Mouse (Mus musculus) limb, embryonic 10.5 days (tissue): Measurements from ENCODE around the gene Ndufa11. TPM values are rescaled to one million over a fixed set of nuclear protein-coding genes. Genes with fewer than 3 reads are reported as not detected.

Source experiments
- DNase-seq: peaks from one replicate; pipeline ENCODE4 v3.0.0-alpha.2; 2017; ENCODE audit warnings: low spot score
- H3K27ac ChIP-seq: fragments of 300-500 bp; sonication (generic); 2 replicates; pipeline ENCODE4 v1.5.1; 2016; ENCODE audit warnings: mild to moderate bottlenecking
- H3K27me3 ChIP-seq: fragments of 300-500 bp; sonication (generic); 2 replicates; pipeline ENCODE4 v1.6.1; 2016; ENCODE audit warnings: low read depth, mild to moderate bottlenecking; ENCODE audit not compliant: poor library complexity, severe bottlenecking
- H3K36me3 ChIP-seq: fragments of 300-500 bp; sonication (generic); 2 replicates; pipeline ENCODE4 v1.6.1; 2016; ENCODE audit warnings: mild to moderate bottlenecking, moderate library complexity
- H3K4me1 ChIP-seq: fragments of 300-500 bp; sonication (generic); 2 replicates; pipeline ENCODE4 v1.6.1; 2016
- H3K4me3 ChIP-seq: fragments of 300-500 bp; sonication (generic); 2 replicates; pipeline ENCODE4 v1.5.1; 2016; ENCODE audit warnings: mild to moderate bottlenecking, moderate library complexity
- H3K9me3 ChIP-seq: fragments of 300-500 bp; sonication (generic); replicated peaks from 2 replicates; pipeline ENCODE4 v1.6.1; 2016; ENCODE audit warnings: mild to moderate bottlenecking
- WGBS: fragments of 180-500 bp; shearing (Covaris S2); methylation state at CpG from one replicate; pipeline ENCODE4 v1.1.7; 2016; 5-methylcytosine and 5-hydroxymethylcytosine counted together
- polyA plus RNA-seq: library from polyadenylated mRNA; unstranded; fragments of >200 nt; fragmentation: Nextera tagmentation; extraction: Ambion mirVana; gene quantifications from 2 replicates; pipeline ENCODE4 v1.2.1, GENCODE M21; 2016

Gene Ndufa11
- 425 and 437 TPM in 2 replicates for polyA plus RNA-seq

- Histone ChIP-seq H3K27ac (peak within 1 kb of the TSS; percentile 93), H3K27me3 (no peaks in the 10 kb centered on the region), H3K4me1 (peaks cover 44% of the 10 kb centered on the region), H3K9me3 (no peaks in the 10 kb centered on the region), H3K36me3 (peaks cover 39% of the 10 kb centered on the region), H3K4me3 (peak within 1 kb of the TSS; percentile 84)
- peak; percentile 98 for DNase-seq
- under 1% methylated on average over 59 of the region's 59 CpGs for WGBS
Observed at GRCm38 (mm10) chr17:56717363-56718058, at the start of gene Ndufa11, which contains the start of gene Vmac. Ndufa11 (plus strand) TSS chr17:56717767. Vmac (minus strand) TSS chr17:56718022.

- Histone ChIP-seq H3K27ac (peak overlapping the region; percentile 59), H3K9me3 (no peaks in the 10 kb centered on the region), H3K27me3 (peaks cover 21% of the 10 kb centered on the region), H3K4me1 (peaks cover 29% of the 10 kb centered on the region), H3K36me3 (no peaks in the 10 kb centered on the region), H3K4me3 (peak overlapping the region; percentile 57)
- DNase-seq, result peak; percentile 96
- 6% methylated on average over 31 of the region's 31 CpGs for WGBS
Observed at GRCm38 (mm10) chr17:56668384-56669144, 49.0 kb upstream of the Ndufa11 start.

DNA sequence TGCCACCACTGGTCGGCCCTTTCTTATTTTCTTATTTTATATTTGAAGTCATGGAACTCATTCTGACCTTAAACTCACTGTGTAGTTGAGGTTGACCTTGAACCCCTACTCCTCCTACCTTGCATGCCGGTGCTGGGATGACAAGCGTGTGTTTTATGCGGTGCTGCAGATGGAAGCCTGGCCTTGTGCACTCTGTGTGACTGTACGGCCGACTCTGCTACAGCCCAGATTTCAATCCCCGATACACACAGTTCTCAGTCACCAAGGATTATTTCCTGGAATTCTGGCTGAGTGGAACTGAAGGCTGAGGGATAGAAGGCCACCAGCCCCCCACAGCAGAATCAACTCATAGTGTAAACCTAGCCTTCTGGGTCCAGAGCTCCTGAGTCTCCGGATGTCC is 47.8 kb upstream of the Ndufa11 start:
- WGBS, result 85% methylated on average over 8 of the region's 8 CpGs
- Histone ChIP-seq H3K27me3 (peaks cover 21% of the 10 kb centered on the region), H3K4me3 (no peak overlapping the region), H3K4me1 (peaks cover 23% of the 10 kb centered on the region), H3K9me3 (no peaks in the 10 kb centered on the region), H3K27ac (no peak overlapping the region), H3K36me3 (peaks cover 2% of the 10 kb centered on the region)
- DNase-seq, result no peak

DNA sequence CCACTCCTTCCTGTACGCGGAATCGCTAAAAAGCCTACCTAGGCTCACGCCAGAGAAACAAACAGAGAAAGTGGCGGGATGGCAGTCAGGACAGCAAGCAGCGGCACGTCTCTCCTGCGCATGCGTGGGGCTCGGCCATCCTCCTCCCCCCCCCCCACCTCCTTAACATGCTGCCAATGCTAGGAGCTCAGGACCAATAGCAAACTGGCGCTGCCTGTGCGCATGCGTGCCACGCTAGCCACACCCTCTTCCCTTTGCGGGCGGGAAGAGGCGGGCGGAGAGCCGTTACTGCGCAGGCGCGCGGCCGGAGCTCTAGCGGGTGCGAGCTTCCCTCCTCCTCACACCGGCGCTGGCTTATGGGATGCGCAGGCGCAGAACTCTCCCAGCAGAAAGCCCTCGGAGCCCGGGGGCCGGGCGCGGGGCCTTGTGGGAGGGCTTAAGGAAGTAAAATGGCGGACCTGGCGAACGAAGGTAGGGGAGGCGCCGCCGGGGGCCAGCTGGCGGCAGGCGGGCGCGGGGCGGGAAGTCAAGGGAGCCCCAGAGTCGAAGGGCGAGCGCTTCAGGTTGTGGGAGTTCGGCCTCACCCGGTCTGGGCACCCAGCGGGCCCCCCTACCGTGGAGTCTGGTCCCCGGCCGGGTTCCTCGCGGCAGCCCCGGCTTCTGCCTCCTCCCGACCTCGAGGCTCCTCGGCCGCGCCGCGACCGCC is 44.5 kb upstream of the Ndufa11 start, which contains the start of gene Ranbp3:
TSS of gene Ranbp3 (plus strand) at position 354 of the 706 bp plus-strand sequence.
- peak; percentile 99 for DNase-seq
- Histone ChIP-seq H3K9me3 (no peaks in the 10 kb centered on the region), H3K27me3 (peaks cover 5% of the 10 kb centered on the region), H3K36me3 (peaks cover 35% of the 10 kb centered on the region), H3K27ac (peak within 1 kb of the TSS; percentile 98), H3K4me3 (peak within 1 kb of the TSS; percentile 99), H3K4me1 (peaks cover 32% of the 10 kb centered on the region)
- WGBS, result under 1% methylated on average over 59 of the region's 66 CpGs

- H3K27ac ChIP-seq, result peak overlapping the region; percentile 98
- H3K27me3 ChIP-seq, result no peaks in the 10 kb centered on the region
- no peaks in the 10 kb centered on the region for H3K9me3 ChIP-seq
- 2% methylated on average over 37 of the region's 37 CpGs for WGBS
- peak overlapping the region; percentile 99 for H3K4me3 ChIP-seq
- no peak for DNase-seq
- H3K4me1 ChIP-seq, result peaks cover 25% of the 10 kb centered on the region
- H3K36me3 ChIP-seq, result peaks cover 40% of the 10 kb centered on the region
Observed at GRCm38 (mm10) chr17:56673647-56674416, 43.7 kb upstream of the Ndufa11 start.

GRCm38 (mm10) chr17:56681791-56682190 is 35.8 kb upstream of the Ndufa11 start:
- no peaks in the 10 kb centered on the region for H3K4me1 ChIP-seq
- H3K27me3 ChIP-seq, result no peaks in the 10 kb centered on the region
- DNase-seq, result no peak
- peaks cover 97% of the 10 kb centered on the region for H3K36me3 ChIP-seq
- H3K4me3 ChIP-seq, result no peak overlapping the region
- no peak overlapping the region for H3K27ac ChIP-seq
- 81% methylated on average over 4 of the region's 4 CpGs for WGBS
- H3K9me3 ChIP-seq, result no peaks in the 10 kb centered on the region

DNA sequence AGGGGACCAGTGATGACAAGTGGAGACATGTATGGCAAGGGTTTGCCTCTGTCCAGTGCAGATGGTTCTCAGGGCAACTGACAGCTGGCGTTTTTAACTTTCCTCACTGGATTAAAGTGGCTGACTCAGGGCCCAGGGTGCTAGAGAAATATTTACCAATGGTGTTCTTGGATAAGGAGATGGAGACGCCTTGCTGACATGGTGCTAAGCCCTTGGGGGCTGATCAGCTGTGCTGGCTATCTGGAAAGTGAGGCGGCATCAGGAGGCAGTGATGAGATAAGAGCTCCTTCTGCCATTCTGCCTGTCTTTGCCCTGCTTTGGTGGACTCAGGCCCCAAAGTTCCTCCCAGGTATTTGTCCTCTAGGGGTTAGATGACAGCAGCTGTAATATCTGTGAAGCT is 34.7 kb upstream of the Ndufa11 start:
- Histone ChIP-seq H3K4me1 (no peaks in the 10 kb centered on the region), H3K36me3 (peaks cover 97% of the 10 kb centered on the region)

GRCm38 (mm10) chr17:56683546-56684140 is 33.9 kb upstream of the Ndufa11 start:
- 90% methylated on average over 5 of the region's 5 CpGs for WGBS
- Histone ChIP-seq H3K27me3 (no peaks in the 10 kb centered on the region), H3K36me3 (peaks cover 100% of the 10 kb centered on the region), H3K4me1 (no peaks in the 10 kb centered on the region), H3K9me3 (no peaks in the 10 kb centered on the region), H3K27ac (no peak overlapping the region), H3K4me3 (no peak overlapping the region)
- no peak for DNase-seq

More for the DNA sequence above, 34.7 kb upstream of the Ndufa11 start:
- no peak for DNase-seq
- Histone ChIP-seq H3K27ac (no peak overlapping the region), H3K9me3 (no peaks in the 10 kb centered on the region), H3K27me3 (no peaks in the 10 kb centered on the region), H3K4me3 (no peak overlapping the region)
- WGBS, result 83% methylated on average over 3 of the region's 3 CpGs

- Histone ChIP-seq H3K4me3 (no peak overlapping the region), H3K27me3 (no peaks in the 10 kb centered on the region), H3K36me3 (peaks cover 100% of the 10 kb centered on the region), H3K9me3 (no peaks in the 10 kb centered on the region), H3K27ac (no peak overlapping the region), H3K4me1 (no peaks in the 10 kb centered on the region)
- DNase-seq, result no peak
- WGBS, result 92% methylated on average over 2 of the region's 2 CpGs
Observed at GRCm38 (mm10) chr17:56684649-56685048, 32.9 kb upstream of the Ndufa11 start.

- Histone ChIP-seq H3K27ac (no peak overlapping the region), H3K27me3 (no peaks in the 10 kb centered on the region), H3K36me3 (peaks cover 100% of the 10 kb centered on the region), H3K4me3 (no peak overlapping the region), H3K4me1 (no peaks in the 10 kb centered on the region), H3K9me3 (no peaks in the 10 kb centered on the region)
- WGBS, result 94% methylated on average over 4 of the region's 4 CpGs
- DNase-seq, result no peak
Observed at GRCm38 (mm10) chr17:56686801-56687200, 30.8 kb upstream of the Ndufa11 start.

GRCm38 (mm10) chr17:56688045-56688444 is 29.5 kb upstream of the Ndufa11 start:
- Histone ChIP-seq H3K27me3 (no peaks in the 10 kb centered on the region), H3K36me3 (peaks cover 100% of the 10 kb centered on the region), H3K4me3 (no peak overlapping the region), H3K9me3 (no peaks in the 10 kb centered on the region), H3K27ac (no peak overlapping the region), H3K4me1 (no peaks in the 10 kb centered on the region)
- DNase-seq, result no peak

DNA sequence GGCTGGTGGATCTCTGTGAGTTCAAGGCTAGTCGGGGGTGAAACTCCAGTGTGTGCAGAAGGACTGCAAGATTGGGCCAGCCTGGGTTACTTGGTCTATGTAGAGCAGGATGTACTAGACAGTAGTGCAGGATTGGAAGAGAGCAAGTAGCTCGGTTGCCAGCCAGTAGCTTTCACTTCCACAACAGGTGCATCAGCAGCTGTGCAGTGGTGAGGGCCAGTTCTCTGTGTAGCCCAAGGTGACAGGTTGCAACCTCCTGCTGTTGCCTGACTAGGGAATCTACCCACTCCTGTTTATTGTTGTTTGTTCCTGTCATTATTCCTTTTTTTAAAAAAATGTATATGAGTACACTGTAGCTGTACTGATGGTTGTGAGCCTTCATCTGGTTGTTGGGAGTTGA is 28.9 kb upstream of the Ndufa11 start:
- WGBS, result 90% methylated on average over 2 of the region's 2 CpGs
- no peaks in the 10 kb centered on the region for H3K9me3 ChIP-seq
- H3K4me3 ChIP-seq, result no peak overlapping the region
- peaks cover 100% of the 10 kb centered on the region for H3K36me3 ChIP-seq
- no peak for DNase-seq
- H3K4me1 ChIP-seq, result no peaks in the 10 kb centered on the region
- H3K27me3 ChIP-seq, result no peaks in the 10 kb centered on the region
- H3K27ac ChIP-seq, result no peak overlapping the region
